Mouse (Mus musculus) spleen, postnatal 14 days (tissue): ENCODE measurements around the gene Tbl1x.

ENCODE experiments used
- DNase-seq, 2 experiments: peaks; one replicate each; pipeline ENCODE4 v3.0.0; 2021 to 2022; ENCODE audit warnings: low spot score in 2 of 2

Gene Tbl1x

DNA sequence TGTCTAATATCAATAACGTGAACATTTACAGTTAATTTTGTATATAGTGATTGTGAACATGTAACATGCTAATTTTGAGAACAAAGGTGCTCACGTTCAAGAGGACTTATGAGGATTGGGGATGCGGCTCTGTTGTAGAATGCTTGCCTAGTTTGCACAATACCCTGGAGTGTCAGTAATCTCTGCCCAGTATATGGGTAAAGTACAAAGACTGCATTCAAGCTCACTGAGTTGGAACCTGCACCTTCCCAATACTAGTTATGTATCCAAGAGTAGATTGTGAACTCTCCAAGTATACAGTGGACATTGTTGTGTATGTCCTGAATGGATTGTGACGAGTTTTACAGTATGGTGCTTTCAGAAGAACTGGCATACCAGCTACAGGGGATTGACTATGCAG, 33.7 kb downstream of the Tbl1x start:
- no peak for DNase-seq

DNA sequence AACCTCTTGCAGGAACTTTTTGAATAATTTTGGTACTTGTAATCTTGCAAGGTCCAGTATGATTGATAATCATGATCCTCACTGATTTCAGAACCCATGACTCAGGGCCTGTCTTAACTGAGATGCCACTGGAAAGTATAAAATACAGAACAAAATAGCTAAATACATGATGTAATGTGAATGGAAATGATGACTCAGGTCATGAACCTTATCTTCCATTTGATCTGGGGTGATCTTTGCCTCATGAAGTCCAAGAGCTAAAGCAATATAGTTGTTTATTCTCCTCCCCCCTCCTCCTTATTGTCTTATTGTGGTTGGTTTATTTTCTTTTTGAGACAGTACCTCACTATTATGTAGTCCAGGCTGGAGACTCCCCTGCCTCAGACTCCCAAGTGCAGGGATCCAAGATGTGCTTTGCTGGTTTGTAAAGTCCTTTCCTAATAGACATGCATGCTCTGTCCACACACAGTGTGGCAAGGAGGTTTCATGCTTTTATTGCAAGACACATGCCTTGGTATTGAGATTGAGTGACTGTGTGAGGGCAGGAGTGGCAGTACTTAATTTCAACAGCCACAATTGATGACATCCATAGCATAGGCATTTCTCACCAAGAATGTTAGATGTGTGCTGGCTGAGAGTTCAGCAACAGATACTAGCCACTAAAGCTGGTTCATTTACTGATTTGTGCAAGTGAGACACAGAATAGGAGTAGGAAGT, 34.7 kb downstream of the Tbl1x start:
- no peak for DNase-seq

DNA sequence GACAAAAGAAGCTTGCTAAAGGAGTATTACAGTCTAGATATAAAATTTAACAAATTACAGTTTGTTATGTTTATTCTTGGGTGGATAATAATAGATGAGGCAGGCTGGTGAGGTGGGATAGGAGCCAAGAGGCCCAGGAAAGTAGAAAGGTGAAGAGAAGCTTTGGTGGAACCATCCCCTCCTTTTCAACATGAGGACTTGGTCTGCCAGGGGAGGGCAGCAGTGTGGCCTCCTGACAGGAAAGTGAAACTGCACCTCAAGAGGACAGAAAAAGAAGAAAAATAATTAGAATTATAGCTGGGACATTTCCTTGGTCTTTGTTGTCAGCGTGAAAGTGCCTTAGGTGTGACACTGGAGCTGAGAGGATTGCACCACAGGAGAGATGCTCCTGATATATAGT, 35.6 kb downstream of the Tbl1x start:
- peak in 1 of 2 experiments; percentile 3 for DNase-seq

DNA sequence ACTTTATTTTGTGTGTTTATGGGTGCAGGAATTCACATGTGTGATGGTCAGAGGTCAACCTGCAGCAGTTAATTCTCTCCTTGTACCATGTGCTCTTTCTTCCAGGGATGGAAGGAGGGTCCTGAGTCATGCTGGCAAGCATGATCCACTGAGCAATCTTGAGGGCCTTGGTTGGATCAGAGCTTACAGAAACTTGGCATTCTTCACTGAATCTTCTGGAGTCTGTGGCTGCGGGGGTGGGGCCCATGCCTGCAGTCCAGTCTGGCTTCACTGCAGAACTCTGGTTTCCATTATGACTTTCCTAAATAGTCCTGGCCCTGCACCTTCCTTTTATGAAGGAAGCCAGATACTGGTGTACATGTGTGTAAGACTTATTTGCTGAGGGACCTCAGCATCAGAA, 38.1 kb downstream of the Tbl1x start:
- DNase-seq = no peak

DNA sequence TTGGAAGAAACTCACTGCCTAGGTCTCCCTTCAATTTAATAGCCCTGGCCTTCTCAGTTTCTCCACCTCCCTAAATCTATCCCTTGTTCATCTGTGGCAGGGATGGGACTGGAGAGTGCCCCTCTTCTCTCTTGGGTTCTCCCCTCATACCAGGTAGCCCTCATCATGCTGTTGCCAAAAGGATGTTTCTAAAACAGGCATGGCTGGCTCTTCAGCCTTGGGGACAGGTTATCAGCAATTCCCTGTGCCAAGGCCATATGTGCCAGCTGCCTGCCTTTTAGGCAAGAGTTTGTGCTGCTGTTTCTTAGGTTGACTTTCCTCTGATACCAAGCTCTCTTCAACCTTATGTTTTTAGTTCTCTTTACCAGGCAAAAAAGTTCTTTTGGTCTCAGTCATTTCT, 39.6 kb downstream of the Tbl1x start:
- DNase-seq = no peak

DNA sequence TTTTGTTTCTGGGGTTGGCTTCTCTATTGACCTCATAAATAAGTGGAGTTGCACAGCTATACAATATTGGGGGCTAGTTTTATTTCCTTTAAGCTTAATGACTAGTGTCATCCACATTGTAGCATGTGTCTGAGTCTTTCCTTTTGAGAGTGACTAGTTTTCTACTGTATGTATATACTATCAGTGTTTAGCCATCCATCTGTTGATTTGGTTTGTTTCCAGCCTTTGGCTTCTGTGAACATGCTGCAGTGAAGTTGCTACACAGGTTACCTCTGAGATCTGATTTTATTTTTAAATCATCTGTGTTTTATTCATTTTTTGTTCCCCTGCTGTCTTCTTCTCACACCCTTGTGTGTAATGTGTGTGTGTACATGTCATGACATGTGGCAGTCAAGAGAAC, 40.5 kb downstream of the Tbl1x start:
- DNase-seq = no peak

DNA sequence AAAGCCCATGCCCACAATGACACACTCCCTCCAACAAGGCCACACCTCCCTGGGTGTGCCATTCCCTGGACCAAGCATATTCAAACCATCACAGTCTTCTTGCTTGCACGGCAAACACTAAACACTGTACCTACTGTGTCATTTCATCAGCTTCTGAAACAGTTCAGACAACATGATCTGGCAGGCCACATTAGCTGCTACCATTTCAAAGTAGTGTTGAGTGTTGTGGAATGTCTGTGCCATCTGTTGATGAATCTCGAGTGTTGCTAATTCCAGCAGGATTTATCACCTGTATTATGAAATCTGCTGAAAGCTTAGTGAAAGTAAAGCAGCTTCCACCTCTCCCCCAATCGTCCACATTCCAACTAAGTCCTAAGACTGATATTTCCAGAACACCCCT, 41.3 kb downstream of the Tbl1x start:
- no peak for DNase-seq

DNA sequence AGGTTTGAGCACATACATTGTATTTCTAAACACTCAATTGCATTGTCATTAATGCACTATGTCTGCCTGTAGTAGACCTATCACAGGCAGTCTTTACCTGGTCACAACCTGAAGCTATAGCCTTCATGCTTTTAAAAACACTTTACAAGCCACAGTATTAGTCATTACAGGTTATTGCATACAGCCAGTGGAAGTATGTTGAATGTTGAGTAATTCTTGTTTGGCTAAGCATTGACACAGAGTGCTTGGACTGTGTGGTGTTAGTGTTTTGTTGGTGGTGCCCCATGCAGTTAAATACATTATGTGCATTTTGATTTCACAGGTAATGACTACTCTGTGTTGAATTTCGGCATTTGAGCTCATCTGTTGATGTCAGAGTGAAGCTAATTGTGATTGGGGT, 45.2 kb downstream of the Tbl1x start:
- no peak for DNase-seq

DNA sequence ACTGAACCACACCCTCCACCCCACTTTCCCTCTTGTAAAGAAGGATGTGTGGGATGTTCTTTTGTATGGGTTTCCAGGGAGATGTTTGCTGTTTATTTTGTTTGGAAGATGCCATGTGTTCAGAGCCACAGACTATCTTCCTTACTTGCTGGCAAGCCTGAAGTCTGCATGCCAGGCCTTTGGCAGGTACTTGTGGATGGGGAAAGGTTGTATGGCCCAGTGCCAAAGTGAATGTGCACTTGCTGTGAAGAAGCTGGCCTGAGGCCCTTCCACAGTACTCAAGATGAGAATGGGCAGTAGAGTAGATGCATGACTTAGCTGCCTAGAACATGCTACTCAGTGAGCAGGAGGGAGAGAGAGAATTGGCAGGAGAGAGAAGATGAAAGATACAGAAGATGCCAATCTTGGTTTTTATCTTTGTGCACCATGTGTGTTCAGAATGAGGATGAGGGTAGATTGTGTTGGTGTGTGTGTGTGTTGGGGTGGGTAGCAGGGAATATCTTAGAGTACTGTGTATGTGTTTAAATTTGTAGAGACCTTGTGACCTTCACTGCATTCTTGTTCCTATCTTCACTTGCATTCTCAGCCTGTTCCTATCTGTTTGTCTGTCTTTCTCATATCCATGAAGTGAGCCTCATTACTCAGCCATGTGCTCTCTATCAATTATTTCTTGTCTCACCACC, 48.5 kb downstream of the Tbl1x start:
- no peak for DNase-seq

DNA sequence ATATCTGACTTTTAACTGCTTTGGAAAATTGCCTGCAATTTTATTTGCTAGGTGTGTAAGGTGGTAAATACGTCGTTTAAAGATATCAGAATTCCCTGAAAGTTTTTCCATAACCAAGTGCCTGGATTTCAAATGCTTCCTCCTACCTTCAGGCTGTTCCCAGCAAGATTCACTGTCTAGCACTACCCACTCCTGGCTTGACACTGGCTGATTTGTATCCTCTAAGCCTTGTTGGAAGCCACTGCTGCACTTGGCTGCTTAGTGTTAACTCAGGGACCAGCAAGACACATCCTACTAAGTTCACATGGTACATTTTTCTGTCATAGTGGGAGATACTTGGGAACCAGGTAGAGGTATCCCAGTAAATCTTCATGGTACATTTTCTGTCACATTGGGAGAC, 52.8 kb downstream of the Tbl1x start:
- no peak for DNase-seq

DNA sequence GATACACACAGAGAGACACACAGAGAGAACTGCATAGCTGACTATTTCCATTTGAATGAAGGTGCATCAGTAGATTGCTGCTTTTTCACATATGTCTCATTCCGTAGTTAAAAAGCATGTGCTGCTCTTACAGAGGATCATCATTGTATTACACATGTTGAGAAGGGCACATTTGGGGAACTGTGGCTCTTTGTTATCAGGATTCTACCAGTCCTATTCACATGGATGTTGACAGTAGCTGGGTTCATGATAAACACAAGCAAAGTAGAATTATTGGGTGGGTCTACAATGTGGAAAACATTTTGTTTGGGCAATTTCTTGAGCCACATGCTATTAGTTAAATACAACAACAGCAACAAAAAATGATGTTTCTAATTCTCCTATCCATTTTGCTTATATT, 55.9 kb downstream of the Tbl1x start:
- no peak for DNase-seq

DNA sequence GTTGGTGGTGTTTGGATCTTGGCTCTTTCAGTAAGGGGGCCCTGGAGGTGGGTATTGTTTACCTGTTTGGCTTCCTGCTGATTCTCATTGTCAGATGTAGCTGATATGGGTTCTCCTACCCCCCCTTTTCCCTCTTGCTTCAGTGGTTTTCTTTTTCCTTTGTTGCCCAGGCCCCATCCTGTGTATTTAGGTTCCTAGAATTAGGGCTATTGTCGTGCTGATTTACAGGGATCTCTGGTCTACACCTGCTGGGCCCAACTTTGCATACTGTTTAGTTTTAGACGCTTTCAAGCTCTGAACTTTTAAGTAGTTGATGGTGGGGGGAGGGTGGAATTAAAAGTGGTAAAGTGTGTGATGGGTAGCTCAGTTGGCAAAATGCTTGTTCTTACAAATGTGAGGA, 57.2 kb downstream of the Tbl1x start:
- no peak for DNase-seq

DNA sequence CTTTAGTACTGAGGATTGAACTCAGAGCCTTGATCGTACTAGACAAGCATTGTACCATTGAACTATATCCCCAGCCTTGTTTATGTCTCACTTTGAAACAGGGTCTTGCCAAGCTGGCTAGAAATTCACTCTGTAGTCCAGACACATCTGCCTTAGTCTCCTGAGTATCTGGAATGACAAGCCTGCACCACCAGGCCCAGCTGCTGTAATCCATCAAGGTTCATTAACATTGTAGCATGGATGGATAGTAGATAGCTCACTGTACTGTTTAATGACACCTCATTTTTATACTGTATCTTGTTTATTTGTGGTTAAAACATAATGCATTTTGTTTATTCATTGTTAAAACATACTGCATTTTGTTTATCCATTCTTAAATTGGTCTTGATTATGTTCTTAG, 62.9 kb downstream of the Tbl1x start:
- DNase-seq = no peak

DNA sequence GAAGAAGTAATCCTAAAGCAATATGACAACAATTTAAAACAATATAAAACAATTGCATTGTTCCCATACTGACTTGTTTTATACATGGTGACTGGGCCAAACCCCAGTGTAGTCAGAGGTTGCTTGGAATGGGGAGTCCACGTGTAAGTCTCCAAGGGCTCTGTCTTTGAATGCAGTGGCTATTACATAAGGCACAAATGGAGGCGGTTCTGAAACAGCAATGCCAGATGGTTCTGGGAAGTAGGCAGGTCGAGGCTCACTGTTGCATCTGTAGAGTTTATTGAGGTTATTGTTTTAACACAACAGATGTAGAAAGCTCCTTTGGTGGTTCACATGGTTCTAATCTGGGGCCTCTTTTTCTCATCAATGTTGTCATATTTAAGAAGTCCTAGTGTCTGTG, 66.3 kb downstream of the Tbl1x start:
- no peak for DNase-seq

DNA sequence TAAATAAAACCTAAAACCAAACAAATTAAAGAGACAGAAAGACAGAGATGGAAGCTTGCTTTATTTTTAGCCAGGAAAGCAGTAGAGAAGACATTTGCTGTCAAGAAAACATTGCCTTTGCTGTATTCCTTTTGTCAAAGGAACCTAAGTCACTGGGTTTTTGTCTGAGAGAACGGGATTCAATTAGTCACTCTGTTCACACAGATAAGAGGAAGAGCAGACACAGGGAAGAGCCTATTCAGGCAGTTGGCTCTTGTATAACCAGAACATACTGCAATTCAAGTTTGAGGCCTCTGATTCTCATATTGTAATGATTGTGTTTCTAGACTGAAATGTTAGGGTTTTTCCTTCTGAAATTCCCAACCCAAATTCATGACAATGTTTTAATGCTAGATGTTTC, 67.4 kb downstream of the Tbl1x start:
- DNase-seq = no peak

DNA sequence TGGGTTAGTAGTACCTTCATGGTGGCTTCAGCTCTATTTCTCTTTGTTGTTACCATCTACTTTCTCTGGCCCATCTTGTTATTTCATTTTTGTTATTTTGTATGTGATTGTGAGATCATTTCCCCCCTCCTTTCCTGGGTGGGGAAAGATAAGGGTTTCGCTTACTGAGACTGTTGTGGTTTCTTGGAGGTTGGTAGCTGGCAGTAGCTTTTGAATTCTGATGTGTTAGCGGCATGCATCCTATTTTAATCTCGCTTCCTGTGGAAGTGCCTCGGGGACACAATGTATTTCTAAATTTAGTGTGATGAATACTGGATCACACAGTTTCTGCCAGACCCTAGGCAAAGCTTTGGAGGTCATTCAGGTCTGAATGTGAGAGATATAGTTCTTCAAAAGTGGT, 69.2 kb downstream of the Tbl1x start:
- no peak for DNase-seq

DNA sequence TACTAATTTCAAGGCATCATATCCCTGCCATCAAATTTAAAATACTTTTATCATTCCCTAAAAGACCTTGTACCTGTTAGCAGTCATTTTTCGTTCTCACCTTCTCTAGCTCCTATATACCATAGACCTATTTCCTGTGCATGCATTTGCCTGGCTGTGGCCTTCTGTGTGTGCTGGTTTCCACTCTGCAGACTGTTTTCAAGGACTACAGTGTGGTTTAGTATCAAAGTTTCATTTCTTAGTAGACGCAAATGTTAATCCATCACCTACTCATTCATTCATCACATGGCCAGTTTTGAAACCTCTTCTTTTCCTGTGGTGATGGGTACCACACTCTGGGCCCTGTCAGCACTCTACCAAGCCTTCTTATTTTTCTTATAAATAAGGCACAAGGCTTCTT, 75.2 kb downstream of the Tbl1x start:
- DNase-seq = no peak

DNA sequence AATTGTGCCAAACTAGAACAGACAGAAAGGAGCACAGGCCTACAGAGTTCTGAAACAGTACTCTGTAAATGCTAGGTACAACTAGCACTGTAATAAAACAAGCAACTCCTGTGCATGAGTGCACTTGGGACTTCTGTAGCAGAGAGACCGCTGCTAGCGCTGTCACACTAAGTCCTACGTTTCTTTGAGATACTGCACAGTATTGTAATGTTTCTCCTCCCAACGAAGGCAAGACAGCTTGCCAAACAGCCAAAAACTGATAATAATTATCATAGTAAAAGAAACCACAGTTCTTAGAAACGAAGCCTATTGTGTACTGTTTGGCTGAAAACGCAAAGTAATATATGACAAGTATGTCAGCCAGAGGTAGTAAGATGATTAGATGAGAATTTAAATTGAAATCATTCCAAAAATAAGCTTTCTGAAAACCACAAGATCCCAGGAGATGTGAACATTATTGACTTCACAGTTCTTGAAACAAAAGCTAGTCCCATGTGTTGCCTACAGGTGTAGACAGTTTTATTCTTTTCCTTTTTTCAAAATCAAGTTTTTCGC, 83.9 kb downstream of the Tbl1x start:
- no peak for DNase-seq

DNA sequence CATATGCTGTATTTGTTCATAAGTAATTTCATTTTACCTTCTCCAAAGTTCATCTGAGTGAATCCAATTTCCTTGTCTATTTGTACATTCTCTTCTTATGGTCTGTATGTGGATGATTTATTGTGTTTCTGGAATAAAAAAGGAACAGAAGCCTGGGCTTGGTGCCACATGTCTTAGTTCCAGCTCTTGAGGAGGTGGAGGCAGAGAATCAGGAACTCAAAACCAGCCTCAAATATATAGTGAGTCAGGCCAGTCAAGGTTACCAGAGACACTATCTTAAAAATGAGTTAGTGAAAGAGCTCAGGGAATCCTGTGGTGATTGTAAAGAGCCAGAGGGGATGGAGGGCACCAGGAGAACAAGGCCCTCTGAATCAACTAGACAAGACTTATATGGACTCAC, 86.9 kb downstream of the Tbl1x start:
- DNase-seq = no peak

DNA sequence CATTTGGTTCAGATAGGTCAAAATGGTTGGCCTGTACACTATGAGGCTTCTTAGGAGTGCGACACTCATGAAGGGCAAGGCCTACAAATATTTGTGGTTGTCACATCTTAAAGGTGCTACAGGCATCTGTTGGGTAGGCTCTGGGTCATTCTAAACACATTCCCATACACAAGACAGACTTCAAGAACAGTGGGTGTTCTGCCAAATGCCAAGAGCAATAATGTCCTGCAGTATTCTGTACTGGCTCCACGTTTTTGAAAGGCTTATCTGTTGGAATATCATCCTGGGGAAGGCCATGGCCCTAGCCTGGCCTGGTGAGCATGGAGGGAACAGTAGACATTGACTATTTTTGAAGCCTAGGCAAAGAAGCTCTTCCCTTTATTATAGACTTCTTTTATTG, 87.9 kb downstream of the Tbl1x start:
- DNase-seq = no peak

DNA sequence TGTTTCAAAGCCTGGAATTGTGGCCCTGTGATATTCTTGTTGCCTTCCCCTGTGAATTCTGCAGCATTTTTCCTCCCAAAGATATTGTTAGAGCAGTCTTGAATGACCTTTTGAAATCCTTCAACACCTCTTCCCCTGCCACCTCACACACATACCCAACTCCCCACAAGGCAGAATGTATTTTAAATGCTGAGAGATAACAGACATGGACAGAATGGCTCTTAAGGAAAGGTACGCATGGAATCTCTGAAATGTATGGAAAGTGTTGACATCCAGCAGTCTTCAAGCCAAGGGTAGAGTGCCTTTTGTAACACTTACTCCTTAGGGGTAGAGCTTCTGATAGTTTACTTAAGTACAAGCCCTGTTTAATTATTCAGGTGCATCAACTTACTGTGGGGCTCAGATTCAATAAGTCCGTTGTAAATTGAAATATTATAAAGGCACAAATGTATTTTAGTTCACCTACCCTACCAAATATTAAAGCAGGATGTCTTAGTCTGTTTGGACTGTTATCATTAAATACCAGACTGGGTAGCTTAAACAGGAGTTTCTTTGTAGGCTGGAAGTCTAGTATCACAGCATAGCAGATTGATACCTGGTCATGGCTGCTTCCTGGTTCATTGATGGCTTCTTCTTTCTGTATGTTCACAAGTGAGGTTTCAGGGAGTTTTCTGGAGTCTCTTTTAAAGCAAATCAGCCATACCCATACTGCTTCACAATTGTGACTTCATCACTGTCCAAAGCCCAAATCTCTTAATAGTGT, 92.9 kb downstream of the Tbl1x start:
- DNase-seq = no peak

DNA sequence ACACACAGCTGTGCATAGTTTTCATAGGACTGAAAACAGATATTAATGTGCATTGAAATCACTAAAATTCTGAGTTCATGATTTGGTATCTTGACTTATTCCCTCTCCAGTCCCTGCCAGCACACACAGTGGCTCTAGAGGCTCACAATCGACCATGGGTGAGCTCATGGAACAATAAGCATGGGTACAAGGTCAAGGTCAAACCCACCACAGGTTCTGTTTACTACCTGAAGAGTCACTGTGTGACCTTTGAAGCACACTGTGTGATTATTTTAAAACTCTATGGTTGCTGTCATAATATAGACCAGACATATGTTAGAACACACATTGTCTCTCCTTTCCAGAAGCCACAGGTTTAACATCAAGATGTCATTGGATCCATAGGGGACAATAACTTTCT, 96.7 kb downstream of the Tbl1x start:
- no peak for DNase-seq
